In the genomic region with DNA sequence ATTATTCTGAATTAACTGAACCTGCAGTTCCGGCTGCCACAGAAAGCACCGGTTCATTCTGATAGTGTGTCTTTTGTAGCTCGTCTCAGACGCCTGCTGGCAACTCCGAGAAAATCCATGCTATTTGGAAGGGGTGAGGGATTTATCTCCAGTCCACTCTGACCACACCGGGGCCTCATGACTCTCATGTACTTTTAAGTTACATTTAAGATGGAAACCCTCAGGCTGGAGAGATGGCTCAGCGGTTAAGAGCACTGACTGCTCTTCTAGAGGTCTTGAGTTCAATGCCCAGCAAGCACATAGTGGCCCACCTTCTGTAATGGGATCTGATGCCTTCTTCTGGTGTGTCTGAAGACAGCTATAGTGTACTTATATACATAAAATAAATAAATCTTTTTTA, we compare ENCODE assay signal across 14 mouse cellular contexts. TPM values are rescaled to one million over a fixed set of nuclear protein-coding genes. Genes with fewer than 3 reads are reported as not detected.
A peak's percentile ranks its signal among the peaks of the same experiment; 100 is the strongest.
DNase-seq lines count a peak whose midpoint lies in the region; ATAC-seq and TF ChIP-seq lines count a peak whose summit lies in the region.
"Had no signal": no experiment of that assay in that cellular context is flagged by ENCODE, and none has a peak within 500 bp of the region (broad histone marks: within the 10 kb centered on the region; RNA-seq: fewer than 3 reads in every experiment).

No protein-coding gene starts in this region.

- H3K9ac ChIP-seq in heart, embryonic 14.5 days (ENCODE audit: low read length), result no peak overlapping the region
- H3K9ac ChIP-seq in kidney, postnatal 0 days (ENCODE audit: low read depth, low read length), result no peak overlapping the region
- H3K9ac ChIP-seq in liver, embryonic 15.5 days, result no peak overlapping the region
- H3K9ac ChIP-seq: embryonic facial prominence, embryonic 15.5 days; limb, embryonic 15.5 days; midbrain, embryonic 12.5 days had no signal

- no peak for TF ChIP-seq POLR2A in bone marrow macrophage, adult 2 months (IDR thresholded peaks at IDR 0.05; ENCODE audit: borderline replicate concordance, low read depth, low read length)

- no peak overlapping the region for H3K4me2 ChIP-seq in heart, embryonic 14.5 days (ENCODE audit: low read length)
- H3K4me2 ChIP-seq in kidney, postnatal 0 days (ENCODE audit: low read length), result no peak overlapping the region
- peak overlapping the region; percentile 52; the same call in 1 of the 2 replicates for H3K4me2 ChIP-seq in liver, embryonic 15.5 days
- H3K4me2 ChIP-seq: embryonic facial prominence, embryonic 15.5 days; limb, embryonic 15.5 days; midbrain, embryonic 12.5 days; neural tube, embryonic 12.5 days had no signal

- TF ChIP-seq CTCF in kidney, postnatal 0 days (IDR thresholded peaks at IDR 0.05; ENCODE audit: low read depth), result no peak
- TF ChIP-seq CTCF in bone marrow macrophage, adult 2 months (IDR thresholded peaks at IDR 0.05; ENCODE audit: low read depth, low read length), result no peak

- peak overlapping the region; percentile 93 to 99 for H3K27ac ChIP-seq in heart, embryonic 14.5 days (replicated peaks in 1 of 2; ENCODE audit: control insufficient read depth in 1 of 2, insufficient read depth in 1 of 2, low read depth in 2 of 2, low read length in 2 of 2)
- H3K27ac ChIP-seq in kidney, postnatal 0 days, result peak overlapping the region; percentile 47; the same call in 1 of the 2 replicates
- H3K27ac ChIP-seq in bone marrow macrophage, adult 2 months (ENCODE audit: insufficient read depth, low read depth, low read length), result peak overlapping the region; percentile 59
- peak overlapping the region; percentile 96 for H3K27ac ChIP-seq in liver, embryonic 15.5 days (replicated peaks)
- H3K27ac ChIP-seq: midbrain, embryonic 12.5 days; neural tube, embryonic 12.5 days had no signal

- DNase-seq in heart, adult 8-10 months (ENCODE audit: low spot score), result no peak
- DNase-seq in kidney, postnatal 0 days (ENCODE audit: low spot score), result peak; percentile 41
- DNase-seq in kidney, adult 18-20 months, result no peak
- no peak for DNase-seq in adrenal gland, postnatal 14 days
- DNase-seq in right cerebral cortex, adult 2 months (ENCODE audit: low spot score in 2 of 2), result no peak

- H3K4me3 ChIP-seq in heart, embryonic 14.5 days (ENCODE audit: control insufficient read depth in 1 of 2, insufficient read depth in 1 of 2, low read depth in 1 of 2, low read length in 2 of 2), result no peak overlapping the region
- H3K4me3 ChIP-seq in kidney, postnatal 0 days (replicated peaks; ENCODE audit: low read depth, low read length), result no peak overlapping the region
- H3K4me3 ChIP-seq in bone marrow macrophage, adult 2 months (ENCODE audit: insufficient read depth, low read length), result no peak overlapping the region
- H3K4me3 ChIP-seq in liver, embryonic 15.5 days (replicated peaks), result no peak overlapping the region
- H3K4me3 ChIP-seq: embryonic facial prominence, embryonic 15.5 days; limb, embryonic 15.5 days; midbrain, embryonic 12.5 days; neural tube, embryonic 12.5 days had no signal

- no peaks in the 10 kb centered on the region for H3K27me3 ChIP-seq in heart, embryonic 14.5 days (ENCODE audit: control insufficient read depth, insufficient read depth, low read length)
- H3K27me3 ChIP-seq in kidney, postnatal 0 days (ENCODE audit: insufficient read depth, low read length), result no peaks in the 10 kb centered on the region
- no peaks in the 10 kb centered on the region for H3K27me3 ChIP-seq in liver, embryonic 15.5 days
- H3K27me3 ChIP-seq: embryonic facial prominence, embryonic 15.5 days; limb, embryonic 15.5 days; midbrain, embryonic 12.5 days; neural tube, embryonic 12.5 days; Patski had no signal

- H3K36me3 ChIP-seq in heart, embryonic 14.5 days (ENCODE audit: control insufficient read depth, insufficient read depth, low read length), result no peaks in the 10 kb centered on the region
- no peaks in the 10 kb centered on the region for H3K36me3 ChIP-seq in kidney, postnatal 0 days (ENCODE audit: insufficient read depth, low read length)
- no peaks in the 10 kb centered on the region for H3K36me3 ChIP-seq in liver, embryonic 15.5 days (replicated peaks)
- H3K36me3 ChIP-seq: embryonic facial prominence, embryonic 15.5 days; limb, embryonic 15.5 days; midbrain, embryonic 12.5 days; neural tube, embryonic 12.5 days had no signal

- peaks cover 39 to 47% of the 10 kb centered on the region in 2 experiments for H3K4me1 ChIP-seq in heart, embryonic 14.5 days (ENCODE audit: control insufficient read depth in 2 of 2, insufficient read depth in 2 of 2, low read length in 2 of 2)
- peaks cover 18% of the 10 kb centered on the region; the same call in 1 of the 2 replicates for H3K4me1 ChIP-seq in kidney, postnatal 0 days (replicated peaks; ENCODE audit: insufficient read depth, low read length)
- peaks cover 50% of the 10 kb centered on the region for H3K4me1 ChIP-seq in bone marrow macrophage, adult 2 months (ENCODE audit: control insufficient read depth, insufficient read depth, low read length)
- H3K4me1 ChIP-seq in liver, embryonic 15.5 days (replicated peaks), result peaks cover 57% of the 10 kb centered on the region

- ATAC-seq in heart, embryonic 14.5 days (ENCODE audit: insufficient number of reproducible peaks, insufficient read depth, low FRiP score, low read depth), result no peak
- no peak for ATAC-seq in kidney, postnatal 0 days (replicated peaks; ENCODE audit: low FRiP score, low read depth)
- no peak for ATAC-seq in liver, embryonic 15.5 days (ENCODE audit: insufficient read depth)
- ATAC-seq: forebrain, embryonic 16.5 days; Patski had no signal

- 32% methylated on average over 7 of the region's 7 CpGs for WGBS in heart, embryonic 14.5 days
- 57% methylated on average over 7 of the region's 7 CpGs for WGBS in kidney, postnatal 0 days
- WGBS in liver, embryonic 15.5 days (ENCODE audit: insufficient replicate concordance), result 42% methylated on average over 7 of the region's 7 CpGs

- no peaks in the 10 kb centered on the region for H3K9me3 ChIP-seq in heart, embryonic 14.5 days (ENCODE audit: control insufficient read depth, low read length)
- no peaks in the 10 kb centered on the region for H3K9me3 ChIP-seq in kidney, postnatal 0 days (replicated peaks; ENCODE audit: low read length)
- H3K9me3 ChIP-seq in liver, embryonic 15.5 days (replicated peaks), result no peaks in the 10 kb centered on the region
- H3K9me3 ChIP-seq: embryonic facial prominence, embryonic 15.5 days; limb, embryonic 15.5 days; midbrain, embryonic 12.5 days; neural tube, embryonic 12.5 days had no signal

RNA-seq across cellular contexts. Expression of gene Vdac2, which starts 2.7 kb away (rescaled TPM):
- 533 and 556 TPM in 2 replicates for polyA plus RNA-seq in heart, embryonic 14.5 days (2014; fragmentation: Nextera tagmentation; extraction: Ambion mirVana)
- total RNA-seq in heart, adult 8-10 months (2022), result 100 to 1,000 TPM; 468 to 498 (median 480) TPM
- 355 and 383 TPM in 2 replicates for polyA plus RNA-seq in kidney, postnatal 0 days (2015; fragmentation: Nextera tagmentation; extraction: Ambion mirVana)
- 211 and 222 TPM in 2 replicates for polyA plus RNA-seq in bone marrow macrophage, adult 2 months (2012; ENCODE audit: insufficient read depth, insufficient read length, missing spikeins)
- 110 and 121 TPM in 2 replicates for polyA plus RNA-seq in liver, embryonic 15.5 days (2015; fragmentation: Nextera tagmentation; extraction: Ambion mirVana)
- total RNA-seq in adrenal gland, postnatal 14 days (2021), result 239 and 261 TPM in 2 replicates

RNA-seq across cellular contexts. Expression of gene Comtd1, which starts 26.5 kb away (rescaled TPM):
- polyA plus RNA-seq in heart, embryonic 14.5 days (2014; fragmentation: Nextera tagmentation; extraction: Ambion mirVana), result 41.0 and 47.1 TPM in 2 replicates
- 10 to 100 TPM in 2 of 4 experiments, 1 to 10 TPM in 2; 8.4 to 12.0 (median 10.3) TPM for total RNA-seq in heart, adult 8-10 months (2022)
- 36.7 and 43.6 TPM in 2 replicates for polyA plus RNA-seq in kidney, postnatal 0 days (2015; fragmentation: Nextera tagmentation; extraction: Ambion mirVana)
- polyA plus RNA-seq in bone marrow macrophage, adult 2 months (2012; ENCODE audit: insufficient read depth, insufficient read length, missing spikeins), result 15.5 and 23.1 TPM in 2 replicates
- polyA plus RNA-seq in liver, embryonic 15.5 days (2015; fragmentation: Nextera tagmentation; extraction: Ambion mirVana), result 19.5 and 20.1 TPM in 2 replicates
- total RNA-seq in adrenal gland, postnatal 14 days (2021), result 36.2 and 38.0 TPM in 2 replicates
